Comparison of ENCODE assay signal across 8 mouse cellular contexts in genomic region chr15:77154248-77154785, GRCm38 (mm10).
DNase-seq lines count a peak whose midpoint lies in the region; ATAC-seq and TF ChIP-seq lines count a peak whose summit lies in the region.

No protein-coding gene starts in this region.

- no peaks in the 10 kb centered on the region for H3K9me3 ChIP-seq in heart, embryonic 14.5 days (ENCODE audit: control insufficient read depth, low read length)
- H3K9me3 ChIP-seq in ES-Bruce4 (replicated peaks; ENCODE audit: control insufficient read depth, insufficient read depth, low read length, poor library complexity, severe bottlenecking): no peaks in the 10 kb centered on the region
- H3K9me3 ChIP-seq in forebrain, postnatal 0 days (ENCODE audit: low read length): no peaks in the 10 kb centered on the region
- H3K9me3 ChIP-seq in midbrain, embryonic 14.5 days (ENCODE audit: control insufficient read depth, low read length): no peaks in the 10 kb centered on the region

- H3K9ac ChIP-seq in heart, embryonic 14.5 days (ENCODE audit: low read length): peak overlapping the region; percentile 12; the same call in 1 of the 2 replicates
- H3K9ac ChIP-seq in ES-Bruce4 (ENCODE audit: low read depth, poor library complexity, severe bottlenecking): no peak overlapping the region
- H3K9ac ChIP-seq in forebrain, postnatal 0 days: no peak overlapping the region
- no peak overlapping the region; the same call in 1 of the 2 replicates for H3K9ac ChIP-seq in midbrain, embryonic 14.5 days (replicated peaks; ENCODE audit: low read length)

- no peak for ATAC-seq in heart, embryonic 14.5 days (ENCODE audit: insufficient number of reproducible peaks, insufficient read depth, low FRiP score, low read depth)
- no peak for ATAC-seq in forebrain, postnatal 0 days
- no peak for ATAC-seq in midbrain, embryonic 14.5 days (ENCODE audit: low FRiP score, low TSS enrichment)
- no peak for ATAC-seq in cerebellum, adult (ENCODE audit: insufficient number of reproducible peaks, low FRiP score, low TSS enrichment)

- H3K27ac ChIP-seq in heart, embryonic 14.5 days (replicated peaks in 1 of 2; ENCODE audit: control insufficient read depth in 1 of 2, insufficient read depth in 1 of 2, low read depth in 2 of 2, low read length in 2 of 2): peak overlapping the region; percentile 96
- peak overlapping the region; percentile 21; the same call in 1 of the 2 replicates for H3K27ac ChIP-seq in ES-Bruce4 (ENCODE audit: insufficient read depth, low read length)
- H3K27ac ChIP-seq in forebrain, postnatal 0 days (ENCODE audit: low read depth, low read length): peak overlapping the region; percentile 96
- H3K27ac ChIP-seq in midbrain, embryonic 14.5 days (replicated peaks; ENCODE audit: low read depth, low read length): peak overlapping the region; percentile 97

- peaks cover 27 to 56% of the 10 kb centered on the region in 2 experiments for H3K4me1 ChIP-seq in heart, embryonic 14.5 days (ENCODE audit: control insufficient read depth in 2 of 2, insufficient read depth in 2 of 2, low read length in 2 of 2)
- peaks cover 9% of the 10 kb centered on the region for H3K4me1 ChIP-seq in ES-Bruce4 (ENCODE audit: control insufficient read depth, insufficient read depth, low read length)
- H3K4me1 ChIP-seq in forebrain, postnatal 0 days (ENCODE audit: insufficient read depth): peaks cover 14% of the 10 kb centered on the region
- peaks cover 27% of the 10 kb centered on the region for H3K4me1 ChIP-seq in midbrain, embryonic 14.5 days (ENCODE audit: control insufficient read depth, insufficient read depth, low read length)

- no peaks in the 10 kb centered on the region for H3K27me3 ChIP-seq in heart, embryonic 14.5 days (ENCODE audit: control insufficient read depth, insufficient read depth, low read length)
- no peaks in the 10 kb centered on the region for H3K27me3 ChIP-seq in ES-Bruce4 (ENCODE audit: control insufficient read depth, insufficient read depth, low read length, poor library complexity, severe bottlenecking)
- no peaks in the 10 kb centered on the region for H3K27me3 ChIP-seq in forebrain, postnatal 0 days (ENCODE audit: insufficient read depth, low read length)
- no peaks in the 10 kb centered on the region for H3K27me3 ChIP-seq in midbrain, embryonic 14.5 days (ENCODE audit: control insufficient read depth, insufficient read depth, low read length)

- no peak for TF ChIP-seq EP300 in ES-Bruce4 (IDR thresholded peaks at IDR 0.05; ENCODE audit: insufficient read depth, low read depth, low read length)

- TF ChIP-seq CTCF in ES-Bruce4 (IDR thresholded peaks at IDR 0.05; ENCODE audit: low read depth, low read length): no peak
- no peak for TF ChIP-seq CTCF in forebrain, postnatal 0 days (IDR thresholded peaks at IDR 0.05; ENCODE audit: low read depth)

- TF ChIP-seq POLR2A in ES-Bruce4 (IDR thresholded peaks at IDR 0.05; ENCODE audit: insufficient read depth, low read length): no peak

- no peak for DNase-seq in heart, postnatal 36 days
- DNase-seq in forebrain, postnatal 0 days: no peak
- no peak for DNase-seq in midbrain, embryonic 14.5 days
- no peak for DNase-seq in layer of hippocampus, postnatal 36 days
- DNase-seq in cerebellum, adult 9-10 months: no peak

- H3K36me3 ChIP-seq in heart, embryonic 14.5 days (ENCODE audit: control insufficient read depth, insufficient read depth, low read length): peaks cover 3% of the 10 kb centered on the region; the same call in 1 of the 2 replicates
- no peaks in the 10 kb centered on the region for H3K36me3 ChIP-seq in ES-Bruce4 (ENCODE audit: control insufficient read depth, insufficient read depth, low read length, poor library complexity, severe bottlenecking)
- no peaks in the 10 kb centered on the region for H3K36me3 ChIP-seq in forebrain, postnatal 0 days (ENCODE audit: insufficient read depth)
- no peaks in the 10 kb centered on the region for H3K36me3 ChIP-seq in midbrain, embryonic 14.5 days (ENCODE audit: control insufficient read depth, insufficient read depth, low read length)

- intact Hi-C loops in heart, postnatal 36 days (cut with DNase I): loop anchor here (5.0 kb wide), 2 partner anchors 117 to 183 kb away; no protein-coding TSS in a partner anchor

- WGBS in heart, embryonic 14.5 days: 56% methylated on average over 10 of the region's 10 CpGs
- WGBS in forebrain, postnatal 0 days: 61% methylated on average over 10 of the region's 10 CpGs
- WGBS in midbrain, embryonic 14.5 days: 70% methylated on average over 10 of the region's 10 CpGs

- peak overlapping the region; percentile 76; the same call in 1 of the 2 replicates for H3K4me2 ChIP-seq in heart, embryonic 14.5 days (ENCODE audit: low read length)
- H3K4me2 ChIP-seq in forebrain, postnatal 0 days (ENCODE audit: low read depth): peak overlapping the region; percentile 88; the same call in 1 of the 2 replicates
- H3K4me2 ChIP-seq in midbrain, embryonic 14.5 days (ENCODE audit: low read length): peak overlapping the region; percentile 96

- H3K4me3 ChIP-seq in heart, embryonic 14.5 days (ENCODE audit: control insufficient read depth in 1 of 2, insufficient read depth in 1 of 2, low read depth in 1 of 2, low read length in 2 of 2): no peak overlapping the region; a peak in 1 of 4 replicates
- no peak overlapping the region for H3K4me3 ChIP-seq in ES-Bruce4 (ENCODE audit: low read depth, low read length)
- no peak overlapping the region for H3K4me3 ChIP-seq in forebrain, postnatal 0 days (ENCODE audit: low read depth, low read length)
- H3K4me3 ChIP-seq in midbrain, embryonic 14.5 days (replicated peaks; ENCODE audit: low read depth, low read length): peak overlapping the region; percentile 73

Comparison
In these comparisons a context has a peak if more than half of its experiments do, and no peak if none do; other contexts are left out.
1. H3K27ac ChIP-seq: peak in every context shown above with its lines; median percentile 97 in midbrain, embryonic 14.5 days; 96 in heart, embryonic 14.5 days; 96 in forebrain, postnatal 0 days; 21 in ES-Bruce4.